Mouse (Mus musculus) heart, adult 18-20 months (tissue): ENCODE measurements around the gene Syce2. TPM values are rescaled to one million over a fixed set of nuclear protein-coding genes. Genes with fewer than 3 reads are reported as not detected.
"Not testable (repeated sequence)": the region's sequence is repeated elsewhere in the genome, so short reads cannot be mapped to it uniquely, and the experiment has no call there.

Experiments
- DNase-seq, 2 experiments: peaks; one replicate each; pipeline ENCODE4 v3.0.0; 2021 to 2022; ENCODE audit warnings: mixed read lengths in 1 of 2
- long read RNA-seq, 2 experiments: library from polyadenylated mRNA; stranded (forward); transcript quantifications; one replicate each; pipeline ENCODE4 v2.0.0; 2021
- total RNA-seq, 2 experiments: library from RNA; stranded (reverse); gene quantifications; 2 replicates each; pipeline ENCODE4 v1.2.3; 2021

The Syce2 gene
- 1 to 10 TPM; 4.4 to 4.9 TPM for total RNA-seq
- long read RNA-seq, experiment 1, partial matches to known transcripts = 0 of 3 reads
- long read RNA-seq, experiment 1, other reads (novel, unspliced or antisense) = 0 of 3 reads
- long read RNA-seq, experiment 2, partial matches to known transcripts = 1 of 2 reads
- long read RNA-seq, experiment 2, other reads (novel, unspliced or antisense) = 0 of 2 reads

DNA sequence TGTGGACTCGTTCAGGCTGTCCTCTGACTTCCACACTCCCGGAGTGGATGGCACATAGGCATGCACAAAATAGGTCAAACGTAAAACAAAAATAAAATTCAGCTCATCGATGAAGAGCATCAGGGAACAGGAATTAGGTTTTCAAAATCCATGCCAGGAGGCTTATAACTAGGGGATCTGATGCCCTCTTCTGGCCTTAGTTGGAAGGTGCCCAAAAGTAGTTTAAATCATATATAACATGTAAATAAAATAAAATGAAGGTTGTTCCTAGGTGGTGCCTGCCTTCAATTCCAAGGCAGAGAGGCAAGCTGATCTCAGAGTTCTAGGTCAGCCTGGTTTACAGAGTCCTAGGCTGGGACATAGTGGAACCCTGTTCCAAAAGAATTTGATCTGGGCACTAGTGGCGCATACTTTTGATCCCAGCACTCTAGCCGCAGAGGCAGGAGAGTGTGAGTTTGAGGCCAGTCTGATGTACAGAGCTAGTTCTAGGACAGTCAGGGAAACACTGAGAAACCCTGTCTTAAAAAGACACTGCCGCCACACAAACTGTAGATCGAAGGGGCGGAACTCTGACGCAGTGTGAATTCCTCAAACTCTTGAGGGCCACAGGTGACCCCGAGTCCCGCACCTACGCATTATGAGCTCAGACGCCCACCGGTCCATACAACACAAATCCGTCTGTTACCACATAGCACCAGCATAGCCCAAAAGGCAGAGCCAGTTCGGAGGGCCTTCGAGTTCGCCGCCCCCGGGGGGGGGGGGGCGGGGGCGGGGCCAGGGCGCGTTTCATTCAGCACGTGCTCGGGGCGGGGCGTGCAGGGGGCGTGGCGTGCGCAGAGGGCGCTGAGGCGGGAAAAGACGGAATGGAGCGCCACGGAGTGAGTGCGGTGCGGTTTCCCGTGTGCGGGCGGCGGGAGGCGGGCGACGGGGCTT lies at the start of gene Syce2:
Syce2 (plus strand) TSS at position 736 of the 933 bp plus-strand sequence.
- peak; percentile 82 to 85 for DNase-seq

DNA sequence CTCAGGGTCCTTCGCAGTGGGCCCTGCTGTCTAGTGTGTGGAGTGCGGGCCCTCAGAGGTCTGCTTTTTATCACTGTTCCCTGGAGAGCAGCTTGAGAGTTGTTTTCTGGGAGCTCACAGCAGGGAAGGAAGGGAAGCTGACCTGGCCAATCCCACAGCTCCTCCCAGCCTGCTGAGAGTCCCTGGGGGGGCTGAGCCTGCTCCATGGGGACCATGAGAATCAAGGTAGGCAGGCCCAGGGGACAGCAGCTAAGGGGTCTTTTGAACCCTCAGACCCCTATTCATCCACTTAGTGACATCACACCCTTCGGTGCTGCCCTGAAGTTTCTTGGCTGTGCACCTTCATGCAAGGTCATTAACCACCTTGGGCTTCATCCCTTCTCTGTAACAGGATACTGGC lies 49.2 kb upstream of the Syce2 start, which contains the start of gene Dand5:
Dand5 (minus strand) TSS at position 101 of the 400 bp plus-strand sequence.
- DNase-seq = no peak

- peak; percentile 48 to 61 for DNase-seq
These were observed 48.3 kb upstream of the Syce2 start for GRCm38 (mm10) chr8:84823653-84824052.

DNA sequence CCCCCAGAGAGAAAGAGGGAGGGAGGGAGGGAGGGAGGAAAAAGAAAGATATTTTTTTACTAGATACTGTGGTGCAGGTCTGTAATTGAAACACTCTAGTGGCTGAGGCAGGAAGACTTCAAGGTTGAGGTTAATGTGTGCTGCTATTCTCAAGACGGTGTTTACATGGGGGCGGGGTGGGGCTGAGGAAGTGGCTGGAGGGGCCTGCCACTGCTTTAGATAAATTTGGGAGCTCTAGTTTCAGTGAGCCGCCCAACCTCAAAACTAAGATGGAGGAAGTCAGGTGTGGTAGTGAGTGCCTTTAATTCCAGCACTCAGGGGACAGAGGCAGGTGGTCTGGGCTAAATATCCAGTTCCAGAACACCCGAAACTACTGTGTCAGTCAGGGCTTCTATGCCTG lies 46.3 kb upstream of the Syce2 start:
- DNase-seq = no peak

- DNase-seq = not testable (repeated sequence)
These were observed 45.4 kb upstream of the Syce2 start for GRCm38 (mm10) chr8:84826518-84826917.

DNA sequence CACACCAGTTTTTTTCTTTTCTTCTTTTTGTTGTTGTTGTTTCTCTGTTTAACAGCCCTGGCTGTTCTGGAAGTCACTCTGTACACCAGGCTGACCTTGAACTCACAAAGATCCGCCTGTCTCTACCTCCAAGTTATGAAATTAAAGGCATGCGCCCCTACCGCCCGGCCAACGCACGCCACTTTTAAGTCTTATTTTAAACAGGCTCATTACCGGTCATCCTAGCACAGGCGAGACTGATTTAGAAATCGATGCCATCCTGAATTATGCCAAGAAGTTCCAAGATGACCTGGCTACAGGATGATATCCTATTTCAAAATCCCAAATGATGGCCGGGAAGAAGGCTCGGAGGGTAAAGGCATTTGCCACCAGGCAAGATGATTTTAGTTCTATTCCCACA lies 40.4 kb upstream of the Syce2 start, which contains the start of gene Gadd45gip1:
Gadd45gip1 (plus strand) TSS at position 33 of the 400 bp plus-strand sequence.
- DNase-seq = peak; percentile 56 to 64

GRCm38 (mm10) chr8:84832034-84832717 lies 39.7 kb upstream of the Syce2 start:
- peak; percentile 82 to 89 for DNase-seq

GRCm38 (mm10) chr8:84832759-84833742 lies 38.9 kb upstream of the Syce2 start:
- DNase-seq = no peak

GRCm38 (mm10) chr8:84834002-84834865 lies 37.7 kb upstream of the Syce2 start:
- no peak for DNase-seq

- no peak for DNase-seq
These were observed 36.8 kb upstream of the Syce2 start for GRCm38 (mm10) chr8:84834866-84835855.

DNA sequence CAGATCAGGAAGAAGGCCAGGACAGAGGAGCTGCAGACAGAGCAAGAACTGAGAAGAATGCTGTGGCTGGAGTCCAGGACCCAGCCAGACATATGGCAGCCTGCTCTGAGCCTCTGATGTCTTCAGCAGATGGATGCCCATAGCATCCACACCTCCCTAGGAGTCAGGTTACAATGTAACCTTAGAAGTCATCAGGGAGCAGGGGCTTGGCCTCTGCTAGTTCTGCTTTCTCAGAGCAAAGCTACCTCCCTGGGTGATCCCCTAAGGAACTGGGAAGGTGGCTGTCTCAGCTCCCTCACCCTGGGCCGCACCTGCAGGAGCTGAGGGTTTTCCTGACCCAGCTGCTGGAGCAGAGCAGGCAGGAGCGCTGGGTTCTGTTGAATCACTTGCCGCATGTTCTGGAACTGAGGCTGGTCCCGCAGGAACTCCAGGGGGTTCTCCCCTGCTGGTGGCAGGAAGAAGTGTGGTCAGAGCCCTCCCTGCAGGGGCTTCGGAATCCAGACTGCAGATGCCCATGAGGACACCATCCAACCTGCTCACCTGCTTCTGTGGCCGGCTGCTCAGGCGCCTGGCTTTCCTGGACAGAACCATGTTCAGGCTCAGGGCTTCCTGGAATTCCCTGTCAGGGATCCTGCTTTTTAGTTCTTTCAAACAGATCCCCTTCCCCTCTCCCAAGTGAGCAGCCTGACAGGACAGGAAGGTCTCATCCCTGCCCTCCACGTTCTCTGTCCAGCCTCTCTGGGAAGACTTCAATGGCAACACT lies 34.6 kb upstream of the Syce2 start:
- DNase-seq = no peak

- no peak for DNase-seq
These were observed 33.9 kb upstream of the Syce2 start for GRCm38 (mm10) chr8:84837912-84838470.

GRCm38 (mm10) chr8:84838513-84838912 lies 33.4 kb upstream of the Syce2 start:
- DNase-seq = no peak

DNA sequence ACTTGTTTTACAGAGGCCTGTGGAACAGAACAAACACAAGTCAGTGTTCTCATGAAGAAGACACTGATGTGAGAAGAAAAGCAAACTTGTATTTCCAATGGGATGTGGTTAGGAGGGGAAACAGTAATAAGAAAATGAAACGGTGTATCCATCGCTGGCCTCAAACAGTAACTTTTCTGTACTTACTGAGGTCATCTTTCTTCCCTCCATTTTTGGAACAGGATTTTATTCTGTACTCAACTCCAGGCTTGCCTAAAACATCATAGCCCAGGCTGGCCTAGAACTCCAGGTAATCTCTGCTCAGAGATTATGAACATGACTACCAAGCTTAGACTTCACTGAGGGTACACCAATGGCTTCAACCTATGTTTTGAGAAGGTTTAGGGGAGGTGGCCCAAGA lies 32.5 kb upstream of the Syce2 start:
- no peak for DNase-seq

DNA sequence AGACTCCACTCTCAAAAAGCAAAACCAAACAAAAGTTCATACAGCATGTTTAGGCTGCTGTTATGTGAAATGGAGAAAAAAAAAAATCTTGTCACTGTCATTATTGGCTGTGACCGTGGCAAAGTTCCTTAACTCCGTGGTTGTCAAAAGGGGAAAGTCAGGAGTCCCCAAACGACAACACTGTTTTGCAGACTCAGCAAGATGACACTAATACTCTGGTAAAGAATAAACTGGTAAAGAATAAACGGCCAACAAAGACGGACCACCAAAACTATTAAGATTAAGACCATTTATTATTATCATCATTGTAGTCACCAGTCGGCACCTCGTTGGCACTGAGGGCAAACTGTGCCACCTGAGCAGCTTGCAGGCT lies 32.0 kb upstream of the Syce2 start:
- DNase-seq = no peak

DNA sequence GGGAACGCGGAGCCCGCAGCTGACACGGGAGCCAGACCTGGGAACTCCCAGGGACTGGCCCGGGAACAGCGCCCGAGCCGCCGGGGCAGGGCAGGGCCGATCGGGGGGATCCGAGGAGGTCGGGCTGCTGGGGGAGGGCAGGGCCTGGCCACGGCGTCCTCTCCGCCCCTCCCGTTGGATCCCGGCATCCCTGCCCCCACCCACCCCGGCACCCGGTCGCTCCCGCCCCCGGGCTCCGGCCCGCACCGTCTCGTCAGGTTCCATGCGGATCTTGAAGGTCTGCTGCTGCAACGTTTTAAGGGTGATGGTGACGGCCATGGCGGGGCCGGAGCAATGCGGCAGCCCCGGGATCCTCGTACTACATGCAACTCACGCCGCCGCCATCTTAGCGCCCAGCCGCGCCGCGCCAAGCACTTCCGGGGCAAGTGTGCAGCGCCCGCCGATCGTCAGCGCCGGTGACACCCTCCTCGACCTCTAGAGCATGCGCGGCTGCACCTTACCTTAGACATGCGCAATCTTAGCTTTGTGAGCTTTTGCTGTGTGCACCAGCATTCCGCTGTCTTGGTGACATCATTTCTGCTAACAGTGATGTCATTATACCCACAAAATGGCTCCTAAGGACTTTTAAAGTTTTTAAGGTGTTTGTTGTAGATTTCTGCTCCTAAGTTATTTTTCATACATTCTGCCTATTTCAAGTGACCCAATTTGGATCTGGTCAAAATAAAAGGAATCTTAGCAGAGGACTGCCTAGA lies 31.5 kb upstream of the Syce2 start, which contains the start of gene Rad23a:
Rad23a (minus strand) TSS at position 418 of the 752 bp plus-strand sequence.
- peak; percentile 92 to 94 for DNase-seq

DNA sequence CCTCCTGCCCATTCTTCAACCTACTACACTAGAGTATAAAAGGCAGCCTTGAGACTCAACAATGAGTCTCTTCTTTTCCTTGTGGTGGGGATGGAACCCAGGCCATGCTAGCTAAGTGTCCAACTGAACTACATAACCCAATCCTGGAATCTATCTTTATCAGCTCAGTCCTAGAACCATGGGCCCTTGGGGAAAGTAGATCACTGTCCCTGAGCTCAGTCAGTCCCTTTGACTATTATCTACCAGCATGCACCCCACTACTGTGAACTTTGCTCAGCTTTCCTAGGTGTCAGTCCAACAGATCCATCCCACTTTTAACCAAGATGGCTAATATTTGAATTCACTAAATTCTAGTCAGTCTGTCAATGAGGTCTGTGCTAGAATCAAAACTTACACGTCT lies 30.4 kb upstream of the Syce2 start:
- DNase-seq = no peak
